Mouse (Mus musculus): ENCODE data around the gene Pkd1. TPM values are rescaled to one million over a fixed set of nuclear protein-coding genes. Genes with fewer than 3 reads are reported as not detected.

The Pkd1 gene
- polyA plus RNA-seq, 1 experiment from 2014 or later, result 12.9 TPM

DNA sequence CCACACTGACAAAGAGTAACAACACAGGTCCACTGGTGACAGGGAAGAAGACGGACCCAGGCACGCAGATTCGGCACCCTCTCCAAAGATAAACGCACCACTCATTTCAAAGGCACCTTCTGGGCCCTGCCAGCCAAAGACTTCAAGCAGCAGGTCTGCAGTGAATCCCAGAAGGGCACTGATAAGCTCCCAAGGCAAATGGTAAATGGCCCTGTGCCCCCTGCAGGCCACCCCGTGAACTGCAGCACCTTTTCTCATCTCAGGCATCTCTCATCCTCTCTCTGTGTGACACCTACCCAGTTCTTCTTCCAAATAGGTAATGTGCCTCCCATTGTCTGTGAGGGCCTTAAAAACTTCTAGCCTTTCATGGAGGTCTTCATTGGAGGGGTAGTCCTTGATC lies 79.0 kb downstream of the Pkd1 start:
- Histone ChIP-seq H3K27me3 (replicated peaks; ENCODE audit: control insufficient read depth, insufficient read depth, low read length) (no peaks in the 10 kb centered on the region), H3K4me1 (ENCODE audit: control insufficient read depth, insufficient read depth, low read length) (peaks cover 11% of the 10 kb centered on the region; the same call in 1 of the 2 replicates), H3K36me3 (ENCODE audit: control insufficient read depth, insufficient read depth, low read length) (peaks cover 66% of the 10 kb centered on the region), H3K27ac (ENCODE audit: low read depth, low read length) (no peak overlapping the region), H3K4me3 (ENCODE audit: low read depth, low read length) (no peak overlapping the region), H3K9me3 (replicated peaks; ENCODE audit: control insufficient read depth, low read length) (no peaks in the 10 kb centered on the region), H3K4me2 (ENCODE audit: low read length) (no peak overlapping the region), H3K9ac (ENCODE audit: low read length) (no peak overlapping the region; the same call in 1 of the 2 replicates)
- DNase-seq (ENCODE audit: low spot score) (peak; percentile 67), ATAC-seq (no peak)
- 49% methylated on average over 5 of the region's 5 CpGs for WGBS

GRCm38 (mm10) chr17:24630072-24630471 lies 80.4 kb downstream of the Pkd1 start:
- 88% methylated on average over 14 of the region's 14 CpGs for WGBS
- peaks cover 11% of the 10 kb centered on the region; the same call in 1 of the 2 replicates for H3K4me1 ChIP-seq (ENCODE audit: control insufficient read depth, insufficient read depth, low read length)
- no peak overlapping the region for H3K4me2 ChIP-seq (ENCODE audit: low read length)
- DNase-seq (ENCODE audit: low spot score) (no peak), ATAC-seq (no peak)
- no peaks in the 10 kb centered on the region for H3K27me3 ChIP-seq (replicated peaks; ENCODE audit: control insufficient read depth, insufficient read depth, low read length)
- no peaks in the 10 kb centered on the region for H3K9me3 ChIP-seq (replicated peaks; ENCODE audit: control insufficient read depth, low read length)
- H3K36me3 ChIP-seq (ENCODE audit: control insufficient read depth, insufficient read depth, low read length), result peaks cover 53% of the 10 kb centered on the region
- H3K4me3 ChIP-seq (ENCODE audit: low read depth, low read length), result no peak overlapping the region
- H3K27ac ChIP-seq (ENCODE audit: low read depth, low read length), result no peak overlapping the region
- H3K9ac ChIP-seq (ENCODE audit: low read length), result no peak overlapping the region

DNA sequence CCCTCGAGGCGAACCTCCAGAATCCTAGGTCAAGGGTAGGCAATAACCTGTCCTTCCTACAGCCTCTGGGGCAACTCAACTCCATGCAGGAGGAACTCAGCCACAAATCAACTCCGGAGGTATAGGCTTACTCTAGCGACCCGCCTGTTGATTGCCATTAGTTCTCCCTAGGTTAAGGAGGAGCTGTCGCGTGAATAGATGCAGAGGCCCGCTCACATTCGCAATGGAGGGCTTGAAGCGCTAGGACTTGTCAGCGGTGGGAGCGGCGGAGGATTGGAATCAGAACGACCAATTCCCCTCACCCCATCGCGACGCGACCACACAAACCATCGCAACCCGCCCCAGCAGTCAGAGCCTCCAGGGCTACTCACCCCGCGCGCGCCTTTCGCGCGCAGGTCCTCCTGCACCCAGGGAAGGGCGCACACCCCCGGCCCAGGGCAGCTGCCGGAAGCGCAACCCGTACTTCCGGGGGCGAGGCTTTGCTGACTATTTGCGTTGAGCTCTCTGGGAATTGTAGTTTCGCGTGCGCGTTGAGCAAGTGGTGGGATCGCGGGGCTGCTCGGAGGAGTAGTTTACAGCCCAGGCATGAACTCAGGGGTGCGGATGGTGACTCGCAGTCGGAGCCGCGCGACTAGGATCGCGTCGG lies 82.7 kb downstream of the Pkd1 start, which contains the start of the genes Tsc2 and Nthl1:
TSS of gene Tsc2 (minus strand) at position 464 of the 646 bp plus-strand sequence.
TSS of gene Nthl1 (plus strand) at position 514 of the 646 bp plus-strand sequence.
- Histone ChIP-seq H3K4me3 (ENCODE audit: low read depth, low read length) (peak within 1 kb of the TSS; percentile 69), H3K36me3 (ENCODE audit: control insufficient read depth, insufficient read depth, low read length) (peaks cover 32% of the 10 kb centered on the region), H3K9ac (ENCODE audit: low read length) (peak within 1 kb of the TSS; percentile 76), H3K27ac (ENCODE audit: low read depth, low read length) (peak within 1 kb of the TSS; percentile 75; the same call in 1 of the 2 replicates), H3K4me2 (ENCODE audit: low read length) (peak within 1 kb of the TSS; percentile 82), H3K9me3 (replicated peaks; ENCODE audit: control insufficient read depth, low read length) (no peaks in the 10 kb centered on the region), H3K27me3 (replicated peaks; ENCODE audit: control insufficient read depth, insufficient read depth, low read length) (no peaks in the 10 kb centered on the region), H3K4me1 (ENCODE audit: control insufficient read depth, insufficient read depth, low read length) (peaks cover 11% of the 10 kb centered on the region; the same call in 1 of the 2 replicates)
- 2% methylated on average over 51 of the region's 51 CpGs for WGBS
- ATAC-seq, result peak; percentile 92
- DNase-seq (ENCODE audit: low spot score), result peak; percentile 95

- H3K4me2 ChIP-seq (ENCODE audit: low read length), result peak overlapping the region; percentile 82
- ATAC-seq (peak; percentile 42), DNase-seq (ENCODE audit: low spot score) (peak; percentile 28)
- H3K9me3 ChIP-seq (replicated peaks; ENCODE audit: control insufficient read depth, low read length), result no peaks in the 10 kb centered on the region
- peaks cover 11% of the 10 kb centered on the region; the same call in 1 of the 2 replicates for H3K4me1 ChIP-seq (ENCODE audit: control insufficient read depth, insufficient read depth, low read length)
- H3K9ac ChIP-seq (ENCODE audit: low read length), result peak overlapping the region; percentile 76
- no peaks in the 10 kb centered on the region for H3K27me3 ChIP-seq (replicated peaks; ENCODE audit: control insufficient read depth, insufficient read depth, low read length)
- H3K36me3 ChIP-seq (ENCODE audit: control insufficient read depth, insufficient read depth, low read length), result peaks cover 25% of the 10 kb centered on the region
- H3K4me3 ChIP-seq (ENCODE audit: low read depth, low read length), result peak overlapping the region; percentile 69
- WGBS, result 12% methylated on average over 22 of the region's 22 CpGs
- H3K27ac ChIP-seq (ENCODE audit: low read depth, low read length), result peak overlapping the region; percentile 75; the same call in 1 of the 2 replicates
Observed at GRCm38 (mm10) chr17:24632813-24633449, 83.3 kb downstream of the Pkd1 start.

DNA sequence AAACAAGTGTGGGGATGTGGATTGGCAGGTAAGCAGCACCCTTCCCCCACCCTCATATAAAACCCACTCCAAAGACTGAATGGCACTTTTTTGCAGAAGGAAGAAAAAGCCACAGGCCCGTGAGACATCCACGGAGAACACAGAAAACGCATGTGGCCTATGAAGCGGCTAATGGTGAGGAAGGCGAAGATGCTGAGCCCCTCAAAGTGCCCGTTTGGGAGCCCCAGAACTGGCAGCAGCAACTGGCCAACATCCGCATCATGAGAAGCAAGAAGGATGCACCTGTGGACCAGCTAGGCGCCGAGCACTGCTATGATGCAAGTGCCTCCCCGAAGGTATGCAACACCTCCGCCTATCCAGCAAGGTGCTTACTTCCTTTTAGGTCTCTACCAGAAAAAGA lies 84.2 kb downstream of the Pkd1 start:
- no peak overlapping the region for H3K9ac ChIP-seq (ENCODE audit: low read length)
- ATAC-seq (no peak), DNase-seq (ENCODE audit: low spot score) (no peak)
- 96% methylated on average over 11 of the region's 11 CpGs for WGBS
- no peaks in the 10 kb centered on the region for H3K27me3 ChIP-seq (replicated peaks; ENCODE audit: control insufficient read depth, insufficient read depth, low read length)
- no peak overlapping the region for H3K4me2 ChIP-seq (ENCODE audit: low read length)
- H3K9me3 ChIP-seq (replicated peaks; ENCODE audit: control insufficient read depth, low read length), result no peaks in the 10 kb centered on the region
- no peak overlapping the region for H3K4me3 ChIP-seq (ENCODE audit: low read depth, low read length)
- H3K4me1 ChIP-seq (ENCODE audit: control insufficient read depth, insufficient read depth, low read length), result peaks cover 11% of the 10 kb centered on the region; the same call in 1 of the 2 replicates
- no peak overlapping the region for H3K27ac ChIP-seq (ENCODE audit: low read depth, low read length)
- H3K36me3 ChIP-seq (ENCODE audit: control insufficient read depth, insufficient read depth, low read length), result peaks cover 18% of the 10 kb centered on the region

DNA sequence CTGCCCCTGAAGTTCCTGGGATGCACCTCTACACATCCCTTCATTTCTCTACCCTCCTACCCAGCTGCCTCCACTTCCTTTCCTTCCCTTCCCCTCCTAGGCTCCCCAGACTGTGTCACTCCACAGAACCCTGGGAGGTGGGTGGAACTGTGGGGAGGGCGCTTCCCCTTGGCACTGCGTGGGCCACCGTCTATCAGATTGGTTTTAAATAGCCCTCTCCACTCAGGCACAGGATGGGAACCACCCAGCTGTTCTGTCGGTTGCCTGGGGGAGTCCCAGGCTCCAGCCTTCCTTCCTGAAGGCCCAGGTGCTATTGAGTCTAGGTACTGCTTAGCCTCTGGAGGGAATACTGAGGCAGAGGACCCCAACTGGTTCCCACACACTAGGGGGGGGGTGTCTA lies 85.4 kb downstream of the Pkd1 start:
- Histone ChIP-seq H3K4me2 (ENCODE audit: low read length) (no peak overlapping the region), H3K4me3 (ENCODE audit: low read depth, low read length) (no peak overlapping the region), H3K9ac (ENCODE audit: low read length) (no peak overlapping the region), H3K27ac (ENCODE audit: low read depth, low read length) (no peak overlapping the region), H3K36me3 (ENCODE audit: control insufficient read depth, insufficient read depth, low read length) (peaks cover 8% of the 10 kb centered on the region), H3K27me3 (replicated peaks; ENCODE audit: control insufficient read depth, insufficient read depth, low read length) (no peaks in the 10 kb centered on the region), H3K4me1 (ENCODE audit: control insufficient read depth, insufficient read depth, low read length) (peaks cover 11% of the 10 kb centered on the region; the same call in 1 of the 2 replicates), H3K9me3 (replicated peaks; ENCODE audit: control insufficient read depth, low read length) (no peaks in the 10 kb centered on the region)
- ATAC-seq, result no peak
- DNase-seq (ENCODE audit: low spot score), result no peak
- WGBS, result 88% methylated on average over 4 of the region's 4 CpGs

DNA sequence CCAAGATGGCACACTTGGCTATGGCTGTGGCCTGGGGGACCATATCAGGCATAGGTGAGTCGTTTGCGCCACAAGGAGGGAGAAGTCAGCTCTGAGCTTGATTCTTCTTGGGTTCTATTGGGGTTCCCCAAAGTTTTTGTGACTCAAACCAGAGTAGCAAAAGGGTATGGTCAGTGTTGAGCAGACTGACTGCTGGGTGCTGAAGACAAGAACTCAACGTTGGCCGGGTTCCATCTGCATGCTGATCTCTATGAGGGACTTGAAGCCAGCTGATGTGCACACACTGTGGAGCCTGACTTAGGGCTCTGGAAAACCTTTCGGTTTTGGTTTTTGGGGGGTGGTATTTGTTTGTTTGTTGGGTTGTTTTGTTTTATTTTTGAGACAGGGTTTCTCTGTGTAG lies 86.1 kb downstream of the Pkd1 start:
- Histone ChIP-seq H3K9me3 (replicated peaks; ENCODE audit: control insufficient read depth, low read length) (no peaks in the 10 kb centered on the region), H3K27ac (ENCODE audit: low read depth, low read length) (no peak overlapping the region), H3K4me2 (ENCODE audit: low read length) (no peak overlapping the region), H3K36me3 (ENCODE audit: control insufficient read depth, insufficient read depth, low read length) (peaks cover 1% of the 10 kb centered on the region; the same call in 1 of the 2 replicates), H3K27me3 (replicated peaks; ENCODE audit: control insufficient read depth, insufficient read depth, low read length) (no peaks in the 10 kb centered on the region), H3K9ac (ENCODE audit: low read length) (no peak overlapping the region), H3K4me3 (ENCODE audit: low read depth, low read length) (no peak overlapping the region), H3K4me1 (ENCODE audit: control insufficient read depth, insufficient read depth, low read length) (peaks cover 11% of the 10 kb centered on the region; the same call in 1 of the 2 replicates)
- WGBS, result 96% methylated on average over 5 of the region's 5 CpGs
- ATAC-seq, result no peak
- DNase-seq (ENCODE audit: low spot score), result no peak

DNA sequence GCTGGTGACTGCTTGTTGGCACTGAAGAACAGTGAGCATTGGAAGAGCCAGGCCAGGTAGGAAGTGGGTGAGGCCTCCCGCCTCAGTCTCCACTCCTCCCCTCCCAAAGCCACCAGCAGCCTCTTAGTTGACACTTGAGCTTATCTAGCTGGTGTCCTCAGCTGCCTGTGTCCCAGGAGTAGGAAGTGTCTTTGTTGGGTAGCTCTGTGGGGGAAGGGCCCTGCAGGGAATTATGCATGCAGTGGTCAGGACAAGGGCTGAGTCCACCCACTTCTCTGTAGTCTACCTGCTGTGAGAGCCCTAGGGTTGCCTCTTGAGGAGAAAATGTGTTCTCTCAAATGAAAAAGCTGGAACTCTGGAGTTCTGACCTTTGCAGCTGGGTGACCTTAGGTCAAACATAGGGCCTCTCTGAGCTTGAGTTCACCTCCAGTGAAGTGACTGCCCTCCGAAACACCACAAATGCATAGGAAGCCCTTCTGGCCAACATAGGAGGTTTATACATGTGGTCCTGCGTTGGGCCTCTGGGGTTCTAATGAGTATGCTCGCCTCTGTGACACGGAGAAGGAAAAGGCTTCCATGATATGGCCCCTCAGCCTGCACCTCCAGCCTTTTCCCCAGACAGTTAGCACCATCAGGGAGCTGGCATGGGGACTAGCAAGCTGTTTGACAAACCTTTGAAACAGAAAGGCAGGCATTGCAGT lies 87.3 kb downstream of the Pkd1 start:
- Histone ChIP-seq H3K4me2 (ENCODE audit: low read length) (no peak overlapping the region), H3K4me3 (ENCODE audit: low read depth, low read length) (no peak overlapping the region), H3K9ac (ENCODE audit: low read length) (no peak overlapping the region), H3K27ac (ENCODE audit: low read depth, low read length) (no peak overlapping the region), H3K27me3 (replicated peaks; ENCODE audit: control insufficient read depth, insufficient read depth, low read length) (no peaks in the 10 kb centered on the region), H3K4me1 (ENCODE audit: control insufficient read depth, insufficient read depth, low read length) (peaks cover 6% of the 10 kb centered on the region; the same call in 1 of the 2 replicates), H3K36me3 (ENCODE audit: control insufficient read depth, insufficient read depth, low read length) (no peaks in the 10 kb centered on the region), H3K9me3 (replicated peaks; ENCODE audit: control insufficient read depth, low read length) (no peaks in the 10 kb centered on the region)
- no peak for ATAC-seq
- DNase-seq (ENCODE audit: low spot score), result no peak
- WGBS, result 68% methylated on average over 5 of the region's 5 CpGs
